Mouse (Mus musculus) heart, embryonic 15.5 days (tissue): ENCODE results near the gene Zmiz1. TPM values are rescaled to one million over a fixed set of nuclear protein-coding genes. Genes with fewer than 3 reads are reported as not detected.

ENCODE experiments used
- ATAC-seq: fragments of 200-750 bp; cut with Nextera tagmentation; replicated peaks from 2 replicates; pipeline ENCODE4 v1.8.0; 2017; ENCODE audit warnings: low read depth, moderate TSS enrichment; ENCODE audit not compliant: insufficient number of reproducible peaks, insufficient read depth, low FRiP score
- H3K27ac ChIP-seq: fragments of 300-500 bp; sonication (generic); 2 replicates; pipeline ENCODE4 v1.5.1; 2015; ENCODE audit warnings: mild to moderate bottlenecking, inconsistent platforms
- H3K27me3 ChIP-seq: fragments of 300-500 bp; sonication (generic); 2 replicates; pipeline ENCODE4 v1.6.1; 2015; ENCODE audit warnings: inconsistent platforms
- H3K36me3 ChIP-seq: fragments of 300-500 bp; sonication (generic); 2 replicates; pipeline ENCODE4 v1.6.1; 2015; ENCODE audit warnings: mild to moderate bottlenecking, inconsistent platforms
- H3K4me1 ChIP-seq: fragments of 300-500 bp; sonication (generic); replicated peaks from 2 replicates; pipeline ENCODE4 v1.6.1; 2015; ENCODE audit warnings: inconsistent platforms
- H3K4me2 ChIP-seq: fragments of 300-500 bp; sonication (generic); 2 replicates; pipeline ENCODE4 v1.6.1; 2015; ENCODE audit warnings: inconsistent platforms, mild to moderate bottlenecking, moderate library complexity
- H3K4me3 ChIP-seq: fragments of 300-500 bp; sonication (generic); 2 replicates; pipeline ENCODE4 v1.5.1; 2015; ENCODE audit warnings: mild to moderate bottlenecking, inconsistent platforms
- H3K9ac ChIP-seq: fragments of 300-500 bp; sonication (generic); 2 replicates; pipeline ENCODE4 v1.6.1; 2015; ENCODE audit warnings: mild to moderate bottlenecking, inconsistent platforms
- H3K9me3 ChIP-seq: fragments of 300-500 bp; sonication (generic); replicated peaks from 2 replicates; pipeline ENCODE4 v1.6.1; 2016; ENCODE audit warnings: inconsistent platforms
- WGBS: fragments of 180-500 bp; shearing (Covaris S2); methylation state at CpG from one replicate; pipeline ENCODE4 v1.1.7; 2015; ENCODE audit warnings: mixed read lengths; 5-methylcytosine and 5-hydroxymethylcytosine counted together
- polyA plus RNA-seq: library from polyadenylated mRNA; unstranded; fragments of >200 nt; fragmentation: Nextera tagmentation; extraction: Ambion mirVana; gene quantifications from 2 replicates; pipeline ENCODE4 v1.2.1, GENCODE M21; 2015

Zmiz1 gene
- polyA plus RNA-seq, 1 experiment from 2014 or later: 22.1 TPM

GRCm38 (mm10) chr14:25564577-25564976, 105.6 kb downstream of the Zmiz1 start:
- Histone ChIP-seq H3K4me2 (no peak overlapping the region), H3K36me3 (peaks cover 5% of the 10 kb centered on the region; the same call in 1 of the 2 replicates), H3K27me3 (no peaks in the 10 kb centered on the region), H3K4me3 (no peak overlapping the region), H3K4me1 (peaks cover 63% of the 10 kb centered on the region), H3K27ac (peak overlapping the region; percentile 61; the same call in 1 of the 2 replicates), H3K9ac (no peak overlapping the region), H3K9me3 (no peaks in the 10 kb centered on the region)
- 63% methylated on average over 8 of the region's 8 CpGs for WGBS
- ATAC-seq: no peak

DNA sequence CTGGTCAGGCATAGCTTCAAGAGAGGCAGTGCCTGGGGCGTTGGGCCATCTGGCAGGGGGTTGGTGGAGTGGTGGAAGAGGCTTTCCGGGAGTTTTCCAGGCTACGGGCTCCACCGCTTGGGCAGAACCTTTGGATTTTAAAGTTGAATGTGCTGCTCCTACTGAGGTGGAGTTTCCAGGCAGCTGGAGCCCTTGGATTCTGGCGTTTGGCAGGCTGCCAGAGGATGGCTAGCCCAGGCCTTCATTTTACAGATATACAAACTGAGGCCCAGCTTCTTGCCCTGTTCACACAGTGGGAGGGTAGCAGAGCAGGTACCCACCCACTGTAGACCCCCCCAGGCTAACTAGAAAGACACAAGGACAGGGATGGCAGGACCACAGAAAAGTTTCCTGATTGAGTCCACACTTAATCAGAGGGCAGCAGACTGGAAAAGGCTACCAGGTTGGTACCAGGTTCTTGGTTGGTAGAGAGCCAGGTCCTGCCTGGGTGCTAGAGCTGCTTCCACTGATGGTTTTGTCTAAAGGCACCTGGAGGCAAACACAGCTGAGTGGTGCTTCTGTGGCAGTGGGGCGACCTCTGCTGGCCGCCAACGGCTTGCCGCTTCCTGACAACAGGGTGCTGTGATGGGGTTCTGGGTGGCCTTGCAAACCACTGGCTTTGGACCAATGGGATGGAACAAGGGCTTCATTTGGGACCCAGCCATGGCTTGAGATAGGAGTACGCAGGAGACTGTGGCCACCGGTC, 106.5 kb downstream of the Zmiz1 start:
- Histone ChIP-seq H3K27ac (peak overlapping the region; percentile 61), H3K4me2 (no peak overlapping the region), H3K9me3 (no peaks in the 10 kb centered on the region), H3K36me3 (peaks cover 5% of the 10 kb centered on the region; the same call in 1 of the 2 replicates), H3K4me1 (peaks cover 61% of the 10 kb centered on the region), H3K9ac (no peak overlapping the region), H3K4me3 (no peak overlapping the region), H3K27me3 (no peaks in the 10 kb centered on the region)
- 21% methylated on average over 11 of the region's 11 CpGs for WGBS
- ATAC-seq: peak; percentile 41

DNA sequence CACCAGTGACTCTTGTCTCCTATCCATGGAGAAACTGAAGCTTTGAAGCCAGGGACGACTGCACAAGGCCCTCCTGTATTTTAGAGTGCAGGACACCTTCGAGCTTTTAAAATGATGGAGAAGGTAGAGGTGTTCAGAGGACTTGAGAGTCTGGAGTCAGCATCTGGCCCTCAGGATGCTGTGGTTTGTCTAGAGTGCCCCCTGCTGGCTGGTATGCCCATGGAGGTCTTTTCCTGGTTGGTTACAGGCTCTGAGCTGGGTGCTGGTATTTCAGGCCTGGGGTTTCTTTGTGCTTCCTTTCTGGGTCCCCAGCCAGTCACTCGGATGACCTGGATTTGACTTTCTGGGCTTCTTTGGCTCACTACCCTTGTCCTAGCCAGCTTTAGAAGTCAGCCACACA, 108.3 kb downstream of the Zmiz1 start:
- Histone ChIP-seq H3K9ac (no peak overlapping the region), H3K9me3 (no peaks in the 10 kb centered on the region), H3K27me3 (no peaks in the 10 kb centered on the region), H3K4me3 (no peak overlapping the region), H3K4me1 (peaks cover 43% of the 10 kb centered on the region), H3K36me3 (peaks cover 11% of the 10 kb centered on the region), H3K27ac (no peak overlapping the region; the same call in 1 of the 2 replicates), H3K4me2 (no peak overlapping the region)
- 64% methylated on average over 3 of the region's 3 CpGs for WGBS
- ATAC-seq: no peak

- ATAC-seq: no peak
- Histone ChIP-seq H3K27ac (no peak overlapping the region; the same call in 1 of the 2 replicates), H3K9me3 (no peaks in the 10 kb centered on the region), H3K4me1 (peaks cover 37% of the 10 kb centered on the region), H3K9ac (no peak overlapping the region), H3K4me2 (no peak overlapping the region), H3K27me3 (no peaks in the 10 kb centered on the region), H3K4me3 (no peak overlapping the region), H3K36me3 (peaks cover 17% of the 10 kb centered on the region)
- WGBS: 36% methylated on average over 2 of the region's 2 CpGs
Observed at GRCm38 (mm10) chr14:25567837-25568236, 108.9 kb downstream of the Zmiz1 start.

DNA sequence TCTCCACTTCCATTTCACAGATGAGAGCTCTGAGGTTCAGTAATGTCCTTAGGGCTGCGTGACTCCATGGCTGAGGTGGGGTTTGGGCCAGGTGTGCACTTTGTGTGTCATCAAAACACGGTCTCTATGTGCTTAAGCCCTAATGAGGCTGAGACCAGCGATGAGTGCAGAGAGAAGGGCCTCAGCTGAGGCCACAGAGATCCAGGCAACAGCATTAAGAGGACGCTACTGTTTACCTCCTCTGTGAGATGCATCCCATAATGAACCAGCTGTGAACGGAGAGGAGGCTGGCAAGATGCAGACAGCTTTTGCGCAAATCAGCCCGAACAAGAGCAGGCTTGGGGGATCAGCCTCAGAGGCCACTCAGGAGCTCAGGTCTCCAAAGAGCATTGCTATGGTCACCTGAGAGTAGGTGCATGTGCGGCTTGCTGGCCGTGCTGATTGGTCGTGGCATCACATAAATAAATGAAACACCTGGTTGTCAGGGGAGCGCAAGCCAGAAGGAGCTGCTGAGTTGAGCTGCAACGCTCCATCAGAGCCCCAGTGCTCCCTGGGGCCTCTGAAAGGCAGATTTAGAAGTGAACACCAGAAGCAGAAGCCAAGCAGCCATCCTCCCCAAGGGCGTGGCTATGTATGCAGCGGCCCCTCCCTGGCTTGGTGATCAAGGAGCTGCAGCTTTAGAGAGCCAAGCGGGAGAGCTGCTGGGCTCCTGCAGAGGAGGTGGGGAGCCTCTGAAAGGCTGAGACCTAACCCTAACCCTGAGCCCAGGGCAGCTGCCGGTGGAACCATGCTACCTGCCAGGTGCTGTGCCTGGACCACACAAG, 115.3 kb downstream of the Zmiz1 start:
- Histone ChIP-seq H3K27me3 (no peaks in the 10 kb centered on the region), H3K4me2 (no peak overlapping the region), H3K4me3 (no peak overlapping the region), H3K4me1 (peaks cover 47% of the 10 kb centered on the region), H3K36me3 (peaks cover 31% of the 10 kb centered on the region), H3K9ac (no peak overlapping the region), H3K27ac (no peak overlapping the region; the same call in 1 of the 2 replicates), H3K9me3 (no peaks in the 10 kb centered on the region)
- ATAC-seq: peak; percentile 33; the same call in 1 of the 2 replicates
- WGBS: 55% methylated on average over 16 of the region's 16 CpGs

- Histone ChIP-seq H3K27me3 (no peaks in the 10 kb centered on the region), H3K9me3 (no peaks in the 10 kb centered on the region), H3K4me3 (no peak overlapping the region), H3K9ac (no peak overlapping the region), H3K36me3 (peaks cover 39% of the 10 kb centered on the region), H3K27ac (peak overlapping the region; percentile 63), H3K4me1 (peaks cover 48% of the 10 kb centered on the region), H3K4me2 (no peak overlapping the region)
- WGBS: 82% methylated on average over 3 of the region's 3 CpGs
- no peak for ATAC-seq
Observed at GRCm38 (mm10) chr14:25576642-25577041, 117.7 kb downstream of the Zmiz1 start.

GRCm38 (mm10) chr14:25577431-25577830, 118.4 kb downstream of the Zmiz1 start:
- H3K36me3 ChIP-seq: peaks cover 39% of the 10 kb centered on the region
- H3K4me2 ChIP-seq: no peak overlapping the region
- ATAC-seq: 0 out of 2 replicates have a peak, but pooled peaks have one; percentile 41
- H3K27ac ChIP-seq: peak overlapping the region; percentile 63
- 56% methylated on average over 3 of the region's 3 CpGs for WGBS
- no peaks in the 10 kb centered on the region for H3K27me3 ChIP-seq
- H3K4me1 ChIP-seq: peaks cover 48% of the 10 kb centered on the region
- no peaks in the 10 kb centered on the region for H3K9me3 ChIP-seq
- H3K9ac ChIP-seq: 0 out of 2 replicates have a peak overlapping the region, but pooled peaks have one; percentile 22
- no peak overlapping the region for H3K4me3 ChIP-seq

GRCm38 (mm10) chr14:25579597-25579996, 120.6 kb downstream of the Zmiz1 start:
- H3K4me2 ChIP-seq: no peak overlapping the region
- peaks cover 44% of the 10 kb centered on the region for H3K4me1 ChIP-seq
- H3K4me3 ChIP-seq: no peak overlapping the region
- H3K36me3 ChIP-seq: peaks cover 35% of the 10 kb centered on the region
- H3K9ac ChIP-seq: no peak overlapping the region
- WGBS: 78% methylated on average over 7 of the region's 7 CpGs
- H3K9me3 ChIP-seq: no peaks in the 10 kb centered on the region
- no peak for ATAC-seq
- no peaks in the 10 kb centered on the region for H3K27me3 ChIP-seq
- peak overlapping the region; percentile 17; the same call in 1 of the 2 replicates for H3K27ac ChIP-seq

- Histone ChIP-seq H3K27me3 (no peaks in the 10 kb centered on the region), H3K27ac (peak overlapping the region; percentile 17; the same call in 1 of the 2 replicates), H3K4me3 (no peak overlapping the region), H3K36me3 (peaks cover 29% of the 10 kb centered on the region), H3K9me3 (no peaks in the 10 kb centered on the region), H3K4me2 (no peak overlapping the region), H3K9ac (no peak overlapping the region), H3K4me1 (peaks cover 47% of the 10 kb centered on the region)
- no peak for ATAC-seq
- WGBS: 68% methylated on average over 1 of the region's 1 CpGs
Observed at GRCm38 (mm10) chr14:25580397-25580796, 121.4 kb downstream of the Zmiz1 start.

GRCm38 (mm10) chr14:25582603-25583002, 123.6 kb downstream of the Zmiz1 start:
- Histone ChIP-seq H3K27ac (no peak overlapping the region), H3K4me1 (peaks cover 60% of the 10 kb centered on the region), H3K27me3 (no peaks in the 10 kb centered on the region), H3K4me3 (no peak overlapping the region), H3K9ac (no peak overlapping the region), H3K36me3 (peaks cover 25% of the 10 kb centered on the region), H3K9me3 (no peaks in the 10 kb centered on the region), H3K4me2 (no peak overlapping the region)
- WGBS: 89% methylated on average over 6 of the region's 6 CpGs
- ATAC-seq: no peak

DNA sequence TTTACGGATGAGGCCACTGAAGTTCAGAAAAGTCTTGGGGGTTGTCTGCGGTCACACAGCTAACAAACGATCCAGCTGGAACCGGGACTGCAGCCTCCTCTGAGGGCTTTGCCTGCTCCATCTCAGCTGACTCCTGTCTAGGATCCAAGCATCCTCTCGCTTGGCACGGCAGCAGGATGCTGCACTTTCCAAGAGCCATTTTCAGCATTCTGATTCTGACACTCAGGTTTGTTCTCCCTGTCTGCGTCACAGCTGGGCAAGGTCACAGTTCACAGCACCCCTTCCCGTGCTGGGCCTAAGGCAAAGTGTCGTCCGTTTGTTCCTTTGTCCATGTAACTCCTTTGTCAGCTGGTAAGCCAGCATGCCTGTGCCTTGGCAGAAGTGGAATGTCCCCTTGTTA, 124.9 kb downstream of the Zmiz1 start:
- H3K36me3 ChIP-seq: peaks cover 25% of the 10 kb centered on the region
- no peaks in the 10 kb centered on the region for H3K9me3 ChIP-seq
- no peaks in the 10 kb centered on the region for H3K27me3 ChIP-seq
- H3K4me3 ChIP-seq: no peak overlapping the region
- H3K4me1 ChIP-seq: peaks cover 62% of the 10 kb centered on the region
- no peak overlapping the region for H3K9ac ChIP-seq
- H3K27ac ChIP-seq: 0 out of 2 replicates have a peak overlapping the region, but pooled peaks have one; percentile 2
- H3K4me2 ChIP-seq: no peak overlapping the region
- ATAC-seq: no peak
- WGBS: 73% methylated on average over 10 of the region's 10 CpGs
